Mouse (Mus musculus) right cerebral cortex, postnatal 25 days (tissue): ENCODE results near the gene Atxn2.
A peak's percentile ranks its signal among the peaks of the same experiment; 100 is the strongest.
"Not testable (repeated sequence)": the region's sequence is repeated elsewhere in the genome, so short reads cannot be mapped to it uniquely, and the experiment has no call there.

ENCODE experiments used
- DNase-seq: peaks from one replicate; pipeline ENCODE4 v3.0.0; 2022

The Atxn2 gene

GRCm38 (mm10) chr5:121711174-121711927 is at the start of gene Atxn2:
Gene Atxn2 (plus strand): TSS chr5:121711337.
- peak; percentile 82 for DNase-seq

- DNase-seq, result no peak
Observed at GRCm38 (mm10) chr5:121661494-121661893, 49.6 kb upstream of the Atxn2 start.

- DNase-seq, result no peak
Observed at GRCm38 (mm10) chr5:121663456-121663855, 47.7 kb upstream of the Atxn2 start.

GRCm38 (mm10) chr5:121664078-121664477 is 47.1 kb upstream of the Atxn2 start:
- no peak for DNase-seq

- no peak for DNase-seq
Observed at GRCm38 (mm10) chr5:121664971-121665370, 46.2 kb upstream of the Atxn2 start.

GRCm38 (mm10) chr5:121667067-121667466 is 44.1 kb upstream of the Atxn2 start:
- no peak for DNase-seq

GRCm38 (mm10) chr5:121668411-121668810 is 42.7 kb upstream of the Atxn2 start:
- no peak for DNase-seq

- no peak for DNase-seq
Observed at GRCm38 (mm10) chr5:121670412-121670811, 40.7 kb upstream of the Atxn2 start.

GRCm38 (mm10) chr5:121682250-121682649 is 28.9 kb upstream of the Atxn2 start:
- DNase-seq, result no peak

- no peak for DNase-seq
Observed at GRCm38 (mm10) chr5:121685495-121685894, 25.6 kb upstream of the Atxn2 start.

GRCm38 (mm10) chr5:121686113-121686898 is 24.8 kb upstream of the Atxn2 start:
- DNase-seq, result no peak

- DNase-seq, result no peak
Observed at GRCm38 (mm10) chr5:121690482-121691211, 20.5 kb upstream of the Atxn2 start.

GRCm38 (mm10) chr5:121691436-121691835 is 19.7 kb upstream of the Atxn2 start:
- DNase-seq, result not testable (repeated sequence)

- DNase-seq, result no peak
Observed at GRCm38 (mm10) chr5:121692897-121693296, 18.2 kb upstream of the Atxn2 start.

- no peak for DNase-seq
Observed at GRCm38 (mm10) chr5:121696761-121697160, 14.4 kb upstream of the Atxn2 start.

- DNase-seq, result no peak
Observed at GRCm38 (mm10) chr5:121699891-121700290, 11.2 kb upstream of the Atxn2 start.

GRCm38 (mm10) chr5:121700496-121700895 is 10.6 kb upstream of the Atxn2 start:
- DNase-seq, result peak; percentile 83

GRCm38 (mm10) chr5:121701111-121701769 is 9.9 kb upstream of the Atxn2 start:
- no peak for DNase-seq

GRCm38 (mm10) chr5:121703341-121703740 is 7.8 kb upstream of the Atxn2 start:
- DNase-seq, result no peak

- no peak for DNase-seq
Observed at GRCm38 (mm10) chr5:121704512-121705248, 6.5 kb upstream of the Atxn2 start.

GRCm38 (mm10) chr5:121710402-121710801 is 735 bp upstream of the Atxn2 start:
- DNase-seq, result no peak

- no peak for DNase-seq
Observed at GRCm38 (mm10) chr5:121710851-121711173, 325 bp upstream of the Atxn2 start.

GRCm38 (mm10) chr5:121711928-121712231 is 743 bp downstream of the Atxn2 start:
- no peak for DNase-seq
